Mouse (Mus musculus) cerebellum, adult 2 months (tissue): ENCODE measurements at regions not wholly inside any gene's neighbourhood (a gene's known extent, or its start where the extent isn't known, plus 50 kb on each side); places are given as distances from the start of the nearest gene placed in this dataset.

Experiments
- CTCF ChIP-seq: fragments of 200-500 bp; IDR thresholded peaks from 2 replicates; pipeline ENCODE4 v1.5.1; 2011; ENCODE audit warnings: low read depth, mild to moderate bottlenecking, control low read depth, low read length, moderate library complexity, borderline replicate concordance; ENCODE audit not compliant: insufficient read depth
- POLR2A ChIP-seq: fragments of 200-500 bp; IDR thresholded peaks from 2 replicates; pipeline ENCODE4 v1.6.1; 2011; ENCODE audit warnings: low read length, control low read depth, borderline replicate concordance; ENCODE audit not compliant: insufficient read depth

DNA sequence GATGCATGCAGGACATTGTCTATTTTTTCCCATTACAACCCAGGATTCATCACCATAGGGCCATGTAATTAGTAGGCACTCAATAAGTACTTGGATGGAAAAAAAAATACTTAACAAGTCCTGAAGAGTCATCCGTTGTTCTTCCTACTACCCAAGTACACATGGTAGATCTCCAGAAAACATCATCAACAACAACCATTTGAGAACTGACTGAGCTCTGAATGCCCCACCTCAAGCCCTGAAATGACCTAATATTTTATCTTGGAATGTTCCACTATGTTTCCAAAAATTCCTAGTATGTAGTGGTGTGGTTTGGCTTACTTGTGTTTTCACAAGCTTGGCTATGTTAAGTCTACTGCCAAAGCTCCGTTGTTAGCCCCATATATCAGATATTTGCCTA, 142.4 kb upstream of the Phactr1 start:
- TF ChIP-seq POLR2A (no peak), CTCF (no peak)
